Mouse (Mus musculus): ENCODE data around the gene Tespa1. TPM values are rescaled to one million over a fixed set of nuclear protein-coding genes. Genes with fewer than 3 reads are reported as not detected.
"Not testable (repeated sequence)": the region's sequence is repeated elsewhere in the genome, so short reads cannot be mapped to it uniquely, and the experiment has no call there.

The Tespa1 gene
- polyA plus RNA-seq, 1 experiment from 2014 or later: 8.1 TPM

GRCm38 (mm10) chr10:130304138-130304537 is 18.5 kb upstream of the Tespa1 start:
- H3K9me3 ChIP-seq (replicated peaks; ENCODE audit: control insufficient read depth, low read length); ATAC-seq (replicated peaks; ENCODE audit: extremely low read depth, insufficient read depth, low FRiP score); H3K9ac ChIP-seq (ENCODE audit: low read length); H3K27ac ChIP-seq (ENCODE audit: low read length); H3K27me3 ChIP-seq (ENCODE audit: control insufficient read depth, insufficient read depth, low read length); H3K4me2 ChIP-seq (ENCODE audit: low read depth, low read length); H3K4me1 ChIP-seq (ENCODE audit: control insufficient read depth, insufficient read depth, low read length); H3K36me3 ChIP-seq (ENCODE audit: control insufficient read depth, insufficient read depth); H3K4me3 ChIP-seq (ENCODE audit: low read length): not testable (repeated sequence)
- 80% methylated on average over 3 of the region's 5 CpGs for WGBS

- H3K4me1 ChIP-seq (ENCODE audit: control insufficient read depth, insufficient read depth, low read length): no peaks in the 10 kb centered on the region
- ATAC-seq (replicated peaks; ENCODE audit: extremely low read depth, insufficient read depth, low FRiP score): no peak
- no peaks in the 10 kb centered on the region for H3K36me3 ChIP-seq (ENCODE audit: control insufficient read depth, insufficient read depth)
- no peak overlapping the region for H3K4me3 ChIP-seq (ENCODE audit: low read length)
- H3K27me3 ChIP-seq (ENCODE audit: control insufficient read depth, insufficient read depth, low read length): no peaks in the 10 kb centered on the region
- no peak overlapping the region for H3K4me2 ChIP-seq (ENCODE audit: low read depth, low read length)
- no peaks in the 10 kb centered on the region for H3K9me3 ChIP-seq (replicated peaks; ENCODE audit: control insufficient read depth, low read length)
- no peak overlapping the region for H3K27ac ChIP-seq (ENCODE audit: low read length)
- WGBS: 75% methylated on average over 2 of the region's 2 CpGs
- no peak overlapping the region for H3K9ac ChIP-seq (ENCODE audit: low read length)
These were observed 11.0 kb upstream of the Tespa1 start for GRCm38 (mm10) chr10:130311534-130312227.

- H3K4me2 ChIP-seq (ENCODE audit: low read depth, low read length): no peak overlapping the region
- WGBS: 47% methylated on average over 1 of the region's 1 CpGs
- no peaks in the 10 kb centered on the region for H3K36me3 ChIP-seq (ENCODE audit: control insufficient read depth, insufficient read depth)
- no peaks in the 10 kb centered on the region for H3K4me1 ChIP-seq (ENCODE audit: control insufficient read depth, insufficient read depth, low read length)
- H3K9ac ChIP-seq (ENCODE audit: low read length): no peak overlapping the region
- no peak overlapping the region for H3K4me3 ChIP-seq (ENCODE audit: low read length)
- H3K27ac ChIP-seq (ENCODE audit: low read length): no peak overlapping the region
- no peaks in the 10 kb centered on the region for H3K9me3 ChIP-seq (replicated peaks; ENCODE audit: control insufficient read depth, low read length)
- no peaks in the 10 kb centered on the region for H3K27me3 ChIP-seq (ENCODE audit: control insufficient read depth, insufficient read depth, low read length)
- ATAC-seq (replicated peaks; ENCODE audit: extremely low read depth, insufficient read depth, low FRiP score): peak; percentile 52
These were observed 9.1 kb upstream of the Tespa1 start for GRCm38 (mm10) chr10:130313531-130313930.

- Histone ChIP-seq H3K27ac (ENCODE audit: low read length) (no peak overlapping the region), H3K4me3 (ENCODE audit: low read length) (no peak overlapping the region), H3K4me2 (ENCODE audit: low read depth, low read length) (no peak overlapping the region), H3K9ac (ENCODE audit: low read length) (no peak overlapping the region), H3K36me3 (ENCODE audit: control insufficient read depth, insufficient read depth) (no peaks in the 10 kb centered on the region), H3K4me1 (ENCODE audit: control insufficient read depth, insufficient read depth, low read length) (no peaks in the 10 kb centered on the region), H3K27me3 (ENCODE audit: control insufficient read depth, insufficient read depth, low read length) (no peaks in the 10 kb centered on the region), H3K9me3 (replicated peaks; ENCODE audit: control insufficient read depth, low read length) (no peaks in the 10 kb centered on the region)
- no peak for ATAC-seq (replicated peaks; ENCODE audit: extremely low read depth, insufficient read depth, low FRiP score)
- WGBS: 50% methylated on average over 2 of the region's 2 CpGs
These were observed 8.4 kb upstream of the Tespa1 start for GRCm38 (mm10) chr10:130314110-130314829.

GRCm38 (mm10) chr10:130315846-130316245 is 6.8 kb upstream of the Tespa1 start:
- Histone ChIP-seq H3K4me3 (ENCODE audit: low read length) (no peak overlapping the region), H3K27me3 (ENCODE audit: control insufficient read depth, insufficient read depth, low read length) (no peaks in the 10 kb centered on the region), H3K9ac (ENCODE audit: low read length) (no peak overlapping the region), H3K36me3 (ENCODE audit: control insufficient read depth, insufficient read depth) (no peaks in the 10 kb centered on the region), H3K27ac (ENCODE audit: low read length) (no peak overlapping the region), H3K9me3 (replicated peaks; ENCODE audit: control insufficient read depth, low read length) (no peaks in the 10 kb centered on the region), H3K4me2 (ENCODE audit: low read depth, low read length) (no peak overlapping the region), H3K4me1 (ENCODE audit: control insufficient read depth, insufficient read depth, low read length) (no peaks in the 10 kb centered on the region)
- no peak for ATAC-seq (replicated peaks; ENCODE audit: extremely low read depth, insufficient read depth, low FRiP score)

GRCm38 (mm10) chr10:130318720-130319119 is 4.0 kb upstream of the Tespa1 start:
- Histone ChIP-seq H3K9ac (ENCODE audit: low read length) (no peak overlapping the region), H3K4me1 (ENCODE audit: control insufficient read depth, insufficient read depth, low read length) (no peaks in the 10 kb centered on the region), H3K9me3 (replicated peaks; ENCODE audit: control insufficient read depth, low read length) (no peaks in the 10 kb centered on the region), H3K27ac (ENCODE audit: low read length) (no peak overlapping the region), H3K27me3 (ENCODE audit: control insufficient read depth, insufficient read depth, low read length) (no peaks in the 10 kb centered on the region), H3K4me2 (ENCODE audit: low read depth, low read length) (no peak overlapping the region), H3K36me3 (ENCODE audit: control insufficient read depth, insufficient read depth) (no peaks in the 10 kb centered on the region), H3K4me3 (ENCODE audit: low read length) (no peak overlapping the region)
- 59% methylated on average over 4 of the region's 4 CpGs for whole genome bisulfite sequencing
- ATAC-seq (replicated peaks; ENCODE audit: extremely low read depth, insufficient read depth, low FRiP score): no peak

GRCm38 (mm10) chr10:130320715-130321114 is 2.0 kb upstream of the Tespa1 start:
- WGBS: 56% methylated on average over 2 of the region's 2 CpGs
- H3K4me3 ChIP-seq (ENCODE audit: low read length): no peak overlapping the region

GRCm38 (mm10) chr10:130322062-130322461 is 608 bp upstream of the Tespa1 start:
- no peaks in the 10 kb centered on the region for H3K27me3 ChIP-seq (ENCODE audit: control insufficient read depth, insufficient read depth, low read length)
- no peak overlapping the region for H3K4me3 ChIP-seq (ENCODE audit: low read length)
- no peak for ATAC-seq (replicated peaks; ENCODE audit: extremely low read depth, insufficient read depth, low FRiP score)
- H3K4me1 ChIP-seq (ENCODE audit: control insufficient read depth, insufficient read depth, low read length): no peaks in the 10 kb centered on the region
- no peaks in the 10 kb centered on the region for H3K36me3 ChIP-seq (ENCODE audit: control insufficient read depth, insufficient read depth)
- no peak overlapping the region for H3K27ac ChIP-seq (ENCODE audit: low read length)
- no peak overlapping the region for H3K9ac ChIP-seq (ENCODE audit: low read length)
- no peak overlapping the region for H3K4me2 ChIP-seq (ENCODE audit: low read depth, low read length)
- H3K9me3 ChIP-seq (replicated peaks; ENCODE audit: control insufficient read depth, low read length): no peaks in the 10 kb centered on the region

More at GRCm38 (mm10) chr10:130320715-130321114, 2.0 kb upstream of the Tespa1 start:
- H3K4me1 ChIP-seq (ENCODE audit: control insufficient read depth, insufficient read depth, low read length): no peaks in the 10 kb centered on the region
- no peaks in the 10 kb centered on the region for H3K27me3 ChIP-seq (ENCODE audit: control insufficient read depth, insufficient read depth, low read length)
- no peak for ATAC-seq (replicated peaks; ENCODE audit: extremely low read depth, insufficient read depth, low FRiP score)
- H3K4me2 ChIP-seq (ENCODE audit: low read depth, low read length): no peak overlapping the region
- H3K9me3 ChIP-seq (replicated peaks; ENCODE audit: control insufficient read depth, low read length): no peaks in the 10 kb centered on the region
- no peak overlapping the region for H3K9ac ChIP-seq (ENCODE audit: low read length)
- H3K36me3 ChIP-seq (ENCODE audit: control insufficient read depth, insufficient read depth): no peaks in the 10 kb centered on the region
- no peak overlapping the region for H3K27ac ChIP-seq (ENCODE audit: low read length)

- Histone ChIP-seq H3K36me3 (ENCODE audit: control insufficient read depth, insufficient read depth) (no peaks in the 10 kb centered on the region), H3K27me3 (ENCODE audit: control insufficient read depth, insufficient read depth, low read length) (no peaks in the 10 kb centered on the region), H3K4me3 (ENCODE audit: low read length) (no peak overlapping the region), H3K9ac (ENCODE audit: low read length) (no peak overlapping the region), H3K27ac (ENCODE audit: low read length) (no peak overlapping the region), H3K9me3 (replicated peaks; ENCODE audit: control insufficient read depth, low read length) (no peaks in the 10 kb centered on the region), H3K4me2 (ENCODE audit: low read depth, low read length) (no peak overlapping the region), H3K4me1 (ENCODE audit: control insufficient read depth, insufficient read depth, low read length) (no peaks in the 10 kb centered on the region)
- no peak for ATAC-seq (replicated peaks; ENCODE audit: extremely low read depth, insufficient read depth, low FRiP score)
- 74% methylated on average over 4 of the region's 4 CpGs for WGBS
These were observed 1.6 kb downstream of the Tespa1 start for GRCm38 (mm10) chr10:130324243-130324642.
